Mouse (Mus musculus): Measurements from ENCODE around the gene Mindy1. TPM values are rescaled to one million over a fixed set of nuclear protein-coding genes. Genes with fewer than 3 reads are reported as not detected.
A peak's percentile ranks its signal among the peaks of the same experiment; 100 is the strongest.

Mindy1 gene
- total RNA-seq, 1 experiment from 2014 or later: 45.4 TPM

GRCm38 (mm10) chr3:95285390-95285789, 4.2 kb downstream of the Mindy1 start:
- ATAC-seq (replicated peaks in 1 of 2; ENCODE audit: insufficient read depth in 1 of 2, low FRiP score in 2 of 2, low TSS enrichment in 1 of 2, low read depth in 1 of 2, poor library complexity in 2 of 2, severe bottlenecking in 2 of 2): no peak

- no peak for ATAC-seq (replicated peaks in 1 of 2; ENCODE audit: insufficient read depth in 1 of 2, low FRiP score in 2 of 2, low TSS enrichment in 1 of 2, low read depth in 1 of 2, poor library complexity in 2 of 2, severe bottlenecking in 2 of 2)
These were observed 4.9 kb downstream of the Mindy1 start for GRCm38 (mm10) chr3:95286011-95286410.

DNA sequence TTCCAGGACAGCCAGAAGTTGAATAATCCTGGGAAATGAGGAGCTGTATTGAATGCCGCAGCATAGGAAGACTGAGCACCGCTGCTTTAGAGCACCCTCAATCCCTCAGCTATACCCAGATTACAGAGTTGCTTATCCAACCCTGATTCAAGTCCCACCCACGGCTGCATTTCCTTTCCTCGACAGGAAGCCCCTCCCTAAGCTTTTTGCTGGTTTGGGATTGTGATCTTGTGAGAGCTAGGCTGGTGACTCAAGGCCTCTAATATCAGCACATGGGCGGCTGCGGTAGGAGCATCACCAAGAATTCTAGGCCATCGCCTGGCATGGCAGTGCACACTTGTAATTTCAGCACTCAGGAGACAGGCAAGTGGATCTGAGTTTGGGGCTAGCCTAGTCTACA, 5.4 kb downstream of the Mindy1 start:
- no peak for ATAC-seq (replicated peaks in 1 of 2; ENCODE audit: insufficient read depth in 1 of 2, low FRiP score in 2 of 2, low TSS enrichment in 1 of 2, low read depth in 1 of 2, poor library complexity in 2 of 2, severe bottlenecking in 2 of 2)

- no peak for ATAC-seq (replicated peaks in 1 of 2; ENCODE audit: insufficient read depth in 1 of 2, low FRiP score in 2 of 2, low TSS enrichment in 1 of 2, low read depth in 1 of 2, poor library complexity in 2 of 2, severe bottlenecking in 2 of 2)
These were observed 6.4 kb downstream of the Mindy1 start for GRCm38 (mm10) chr3:95287541-95287940.

GRCm38 (mm10) chr3:95289419-95289818, 8.3 kb downstream of the Mindy1 start:
- no peak for ATAC-seq (replicated peaks in 1 of 2; ENCODE audit: insufficient read depth in 1 of 2, low FRiP score in 2 of 2, low TSS enrichment in 1 of 2, low read depth in 1 of 2, poor library complexity in 2 of 2, severe bottlenecking in 2 of 2)

DNA sequence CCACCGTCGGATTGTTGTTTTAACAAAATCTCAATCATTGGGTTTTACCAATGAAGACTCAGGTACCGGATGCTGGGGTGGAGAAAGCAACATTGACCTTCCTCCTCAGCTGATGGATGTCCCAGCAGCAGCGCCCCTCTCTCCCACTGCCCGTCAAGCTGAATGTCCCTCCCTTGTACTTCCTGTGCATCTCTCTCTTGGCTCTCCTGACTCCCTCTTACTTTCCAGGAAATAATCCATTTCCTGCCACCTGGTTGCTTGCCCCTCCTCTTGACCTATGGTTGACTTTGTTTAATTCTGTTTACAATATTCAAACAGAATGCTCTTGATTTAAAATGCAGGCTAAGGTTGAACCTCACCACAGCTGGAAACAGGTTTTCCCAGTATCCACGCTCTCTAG, 9.0 kb downstream of the Mindy1 start:
- ATAC-seq (replicated peaks in 1 of 2; ENCODE audit: insufficient read depth in 1 of 2, low FRiP score in 2 of 2, low TSS enrichment in 1 of 2, low read depth in 1 of 2, poor library complexity in 2 of 2, severe bottlenecking in 2 of 2): no peak

GRCm38 (mm10) chr3:95291041-95291440, 9.9 kb downstream of the Mindy1 start:
- ATAC-seq (replicated peaks in 1 of 2; ENCODE audit: insufficient read depth in 1 of 2, low FRiP score in 2 of 2, low TSS enrichment in 1 of 2, low read depth in 1 of 2, poor library complexity in 2 of 2, severe bottlenecking in 2 of 2): no peak

- no peak for ATAC-seq (replicated peaks in 1 of 2; ENCODE audit: insufficient read depth in 1 of 2, low FRiP score in 2 of 2, low TSS enrichment in 1 of 2, low read depth in 1 of 2, poor library complexity in 2 of 2, severe bottlenecking in 2 of 2)
These were observed 11.8 kb downstream of the Mindy1 start for GRCm38 (mm10) chr3:95292899-95293298.

DNA sequence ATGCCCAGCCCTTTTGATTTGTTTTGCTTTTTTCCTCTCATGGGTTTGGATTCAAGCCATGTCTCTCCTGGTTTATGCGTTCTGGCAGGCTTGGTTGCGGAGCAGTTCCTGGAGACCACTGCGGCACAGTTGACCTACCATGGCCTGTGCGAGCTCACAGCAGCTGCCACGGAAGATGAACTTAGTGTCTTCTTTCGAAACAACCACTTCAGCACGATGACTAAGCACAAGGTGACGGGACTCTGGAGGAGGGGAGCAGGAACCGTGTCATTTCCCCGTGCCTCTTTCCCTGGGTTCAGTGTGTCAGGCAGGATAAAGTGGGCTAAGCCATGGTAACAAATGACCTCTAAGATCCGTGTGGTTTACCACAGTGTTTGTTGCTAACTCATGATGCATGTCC, 12.4 kb downstream of the Mindy1 start:
- ATAC-seq (replicated peaks in 1 of 2; ENCODE audit: insufficient read depth in 1 of 2, low FRiP score in 2 of 2, low TSS enrichment in 1 of 2, low read depth in 1 of 2, poor library complexity in 2 of 2, severe bottlenecking in 2 of 2): peak; percentile 91 to 92

DNA sequence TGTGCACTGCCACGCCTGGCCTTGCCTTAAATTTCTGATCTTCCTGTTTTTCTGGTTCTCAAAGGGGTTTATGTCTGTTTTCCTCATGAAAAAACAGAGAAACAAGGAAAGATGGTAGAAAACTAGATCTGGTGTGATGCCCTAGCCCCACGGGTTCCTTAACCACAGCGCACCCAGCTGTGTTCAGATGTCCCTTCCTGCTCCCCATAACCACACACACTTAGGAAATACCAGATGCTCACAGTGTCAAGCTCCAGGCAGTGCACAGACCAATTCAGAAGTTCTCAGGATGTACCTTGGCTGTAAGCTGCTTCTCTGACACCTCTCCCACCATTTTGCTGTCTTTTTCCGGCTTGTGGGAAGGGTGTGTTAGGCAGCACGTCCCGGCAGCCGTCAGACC, 13.2 kb downstream of the Mindy1 start:
- peak in 1 of 2 experiments; percentile 23; a peak in 1 of 4 replicates for ATAC-seq (replicated peaks in 1 of 2; ENCODE audit: insufficient read depth in 1 of 2, low FRiP score in 2 of 2, low TSS enrichment in 1 of 2, low read depth in 1 of 2, poor library complexity in 2 of 2, severe bottlenecking in 2 of 2)

DNA sequence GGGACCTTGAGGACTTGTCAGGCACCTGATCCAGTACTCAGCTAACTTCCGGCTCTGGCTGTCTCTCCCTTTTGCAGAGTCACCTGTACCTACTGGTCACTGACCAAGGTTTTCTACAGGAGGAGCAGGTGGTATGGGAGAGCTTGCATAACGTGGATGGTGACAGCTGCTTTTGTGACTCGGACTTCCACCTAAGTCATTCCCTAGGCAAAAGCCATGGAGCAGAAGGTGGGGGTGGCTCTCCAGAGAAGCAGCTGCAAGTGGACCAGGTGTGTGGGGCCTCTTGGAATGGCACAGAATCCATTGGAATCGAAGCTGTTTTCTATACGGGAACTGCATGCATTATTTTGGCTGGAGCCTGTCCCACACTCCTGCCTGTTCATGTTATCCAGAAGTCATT, 13.6 kb downstream of the Mindy1 start:
- ATAC-seq (replicated peaks in 1 of 2; ENCODE audit: insufficient read depth in 1 of 2, low FRiP score in 2 of 2, low TSS enrichment in 1 of 2, low read depth in 1 of 2, poor library complexity in 2 of 2, severe bottlenecking in 2 of 2): no peak

- ATAC-seq (replicated peaks in 1 of 2; ENCODE audit: insufficient read depth in 1 of 2, low FRiP score in 2 of 2, low TSS enrichment in 1 of 2, low read depth in 1 of 2, poor library complexity in 2 of 2, severe bottlenecking in 2 of 2): no peak
These were observed 14.4 kb downstream of the Mindy1 start for GRCm38 (mm10) chr3:95295321-95296102.

DNA sequence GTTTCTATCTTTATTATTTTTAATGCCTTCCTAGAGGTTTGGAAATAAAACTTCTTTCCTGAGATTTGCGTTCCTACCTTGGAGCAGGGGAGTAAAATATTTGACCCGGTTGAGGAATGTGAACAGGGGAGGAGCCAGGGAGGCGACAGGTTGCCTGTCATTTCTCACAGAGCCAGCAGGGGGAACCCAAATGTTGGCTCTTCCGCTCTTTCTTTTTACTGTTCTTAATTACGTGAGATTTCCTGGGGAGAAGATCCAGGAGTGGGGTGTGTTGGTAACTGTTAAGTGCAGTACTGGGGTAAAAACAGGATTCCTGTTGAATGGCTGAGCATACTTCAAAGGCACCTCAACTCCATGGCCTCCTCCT, 14.9 kb downstream of the Mindy1 start:
- ATAC-seq (replicated peaks in 1 of 2; ENCODE audit: insufficient read depth in 1 of 2, low FRiP score in 2 of 2, low TSS enrichment in 1 of 2, low read depth in 1 of 2, poor library complexity in 2 of 2, severe bottlenecking in 2 of 2): peak in 1 of 2 experiments; percentile 17; a peak in 1 of 4 replicates

DNA sequence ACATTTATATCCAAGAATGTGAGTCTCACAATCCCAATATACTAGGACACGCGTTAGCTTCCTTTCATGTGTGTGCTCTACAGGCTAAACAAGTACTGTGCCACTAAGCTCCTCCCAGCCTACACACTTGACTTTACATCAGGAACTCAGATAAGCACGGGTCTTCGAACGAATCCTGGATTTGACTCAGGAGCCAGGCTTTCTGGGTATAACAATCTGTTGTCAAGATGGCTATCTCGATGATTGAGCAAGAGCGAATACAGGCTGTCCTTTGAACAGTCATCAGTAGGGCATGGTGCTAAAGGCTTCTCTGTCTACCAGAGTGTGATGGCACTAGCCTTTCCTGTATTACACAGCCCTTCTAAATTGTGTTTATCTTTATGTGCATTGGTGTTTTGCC, 16.9 kb downstream of the Mindy1 start:
- no peak for ATAC-seq (replicated peaks in 1 of 2; ENCODE audit: insufficient read depth in 1 of 2, low FRiP score in 2 of 2, low TSS enrichment in 1 of 2, low read depth in 1 of 2, poor library complexity in 2 of 2, severe bottlenecking in 2 of 2)

- ATAC-seq (replicated peaks in 1 of 2; ENCODE audit: insufficient read depth in 1 of 2, low FRiP score in 2 of 2, low TSS enrichment in 1 of 2, low read depth in 1 of 2, poor library complexity in 2 of 2, severe bottlenecking in 2 of 2): no peak
These were observed 20.2 kb downstream of the Mindy1 start for GRCm38 (mm10) chr3:95301204-95301796.

DNA sequence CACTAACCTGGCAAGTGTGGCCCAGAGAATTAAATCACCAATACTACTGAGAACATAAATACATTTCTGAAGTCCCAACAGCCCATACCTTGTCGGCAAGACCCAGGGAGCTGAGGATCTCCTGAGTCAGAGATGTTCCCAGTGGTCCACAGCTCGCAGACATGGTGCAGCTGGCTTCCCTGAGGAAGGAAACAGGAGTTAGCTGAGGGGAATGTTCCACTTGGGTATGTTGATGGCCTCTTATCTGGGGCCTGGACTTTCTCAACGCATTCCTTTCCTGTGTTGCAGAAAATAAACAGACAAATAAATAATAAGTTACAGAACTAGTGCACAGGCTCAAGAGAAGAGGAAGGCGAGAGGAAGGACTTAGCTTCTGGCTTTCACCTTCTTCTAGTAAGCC, 25.1 kb downstream of the Mindy1 start:
- ATAC-seq (replicated peaks in 1 of 2; ENCODE audit: insufficient read depth in 1 of 2, low FRiP score in 2 of 2, low TSS enrichment in 1 of 2, low read depth in 1 of 2, poor library complexity in 2 of 2, severe bottlenecking in 2 of 2): no peak

GRCm38 (mm10) chr3:95307100-95307499, 26.0 kb downstream of the Mindy1 start, which contains the start of gene Anxa9:
Anxa9 (minus strand) TSS chr3:95307176.
- no peak for ATAC-seq (replicated peaks in 1 of 2; ENCODE audit: insufficient read depth in 1 of 2, low FRiP score in 2 of 2, low TSS enrichment in 1 of 2, low read depth in 1 of 2, poor library complexity in 2 of 2, severe bottlenecking in 2 of 2)

DNA sequence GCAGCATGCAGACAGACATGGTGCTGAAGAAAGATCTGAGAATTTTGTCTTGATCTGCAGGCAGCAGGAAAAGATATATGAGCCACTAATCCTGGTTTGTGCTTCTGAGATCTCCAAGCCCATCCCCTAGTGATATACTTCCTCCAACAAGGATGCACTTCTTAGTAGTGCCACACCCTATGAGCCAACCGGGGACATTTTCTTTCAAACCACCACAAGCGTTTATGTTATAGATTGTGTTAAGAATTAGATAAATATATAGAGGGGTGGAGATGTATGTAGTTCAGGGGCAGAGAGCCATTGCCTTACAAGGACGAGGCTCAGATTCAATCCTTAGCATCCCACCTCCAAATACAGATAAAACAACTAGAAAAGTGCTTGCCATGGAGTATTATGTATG, 29.4 kb downstream of the Mindy1 start:
- ATAC-seq (replicated peaks in 1 of 2; ENCODE audit: insufficient read depth in 1 of 2, low FRiP score in 2 of 2, low TSS enrichment in 1 of 2, low read depth in 1 of 2, poor library complexity in 2 of 2, severe bottlenecking in 2 of 2): no peak

Measured in hematopoietic stem cell, adult 5-6 weeks (primary cell).